Mouse (Mus musculus): Measurements from ENCODE around the gene A030005K14Rik. TPM values are rescaled to one million over a fixed set of nuclear protein-coding genes. Genes with fewer than 3 reads are reported as not detected.

A030005K14Rik gene
- not detected for total RNA-seq (2023)

DNA sequence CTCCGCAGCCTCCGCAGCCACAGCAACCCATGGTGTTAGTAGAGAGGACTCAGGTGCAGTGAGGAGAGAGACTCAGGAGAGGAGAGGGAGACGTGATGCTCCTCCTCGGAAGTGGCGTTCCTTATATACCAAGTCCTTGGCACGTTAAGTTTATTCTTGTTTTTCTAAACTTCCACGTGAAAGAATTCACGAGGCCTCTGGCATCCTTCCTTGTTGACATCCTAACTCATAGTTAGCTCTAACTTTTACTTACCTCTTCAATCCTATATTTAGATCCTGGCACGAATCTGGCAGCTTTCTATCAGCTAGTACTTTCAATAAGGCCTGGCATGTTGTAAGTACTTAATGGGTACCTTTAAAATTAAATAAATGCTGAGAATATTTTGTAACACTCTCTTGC lies at the start of gene A030005K14Rik:
Gene A030005K14Rik (minus strand): TSS at position 101 of the 400 bp plus-strand sequence.

DNA sequence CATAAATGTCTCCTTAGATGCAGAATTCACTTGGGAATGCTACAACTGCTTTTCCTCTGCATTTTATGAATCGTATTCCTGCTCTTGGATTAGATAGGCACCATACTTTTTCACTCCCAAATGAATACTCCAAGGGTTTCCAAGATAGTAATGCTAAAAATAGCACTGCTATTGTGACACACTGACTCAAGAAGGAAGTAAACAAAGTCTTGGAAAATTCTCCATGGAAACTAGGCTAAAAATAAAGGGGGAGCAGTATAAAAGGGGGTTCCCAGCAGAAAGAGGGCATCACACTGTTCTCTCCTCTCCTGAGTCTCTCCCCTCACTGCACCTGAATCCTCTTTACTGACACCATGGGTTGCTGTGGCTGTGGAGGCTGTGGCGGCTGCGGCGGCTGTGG lies 1.5 kb upstream of the A030005K14Rik start, which contains the start of gene Krtap28-13:
Gene Krtap28-13 (plus strand): TSS at position 288 of the 400 bp plus-strand sequence.

DNA sequence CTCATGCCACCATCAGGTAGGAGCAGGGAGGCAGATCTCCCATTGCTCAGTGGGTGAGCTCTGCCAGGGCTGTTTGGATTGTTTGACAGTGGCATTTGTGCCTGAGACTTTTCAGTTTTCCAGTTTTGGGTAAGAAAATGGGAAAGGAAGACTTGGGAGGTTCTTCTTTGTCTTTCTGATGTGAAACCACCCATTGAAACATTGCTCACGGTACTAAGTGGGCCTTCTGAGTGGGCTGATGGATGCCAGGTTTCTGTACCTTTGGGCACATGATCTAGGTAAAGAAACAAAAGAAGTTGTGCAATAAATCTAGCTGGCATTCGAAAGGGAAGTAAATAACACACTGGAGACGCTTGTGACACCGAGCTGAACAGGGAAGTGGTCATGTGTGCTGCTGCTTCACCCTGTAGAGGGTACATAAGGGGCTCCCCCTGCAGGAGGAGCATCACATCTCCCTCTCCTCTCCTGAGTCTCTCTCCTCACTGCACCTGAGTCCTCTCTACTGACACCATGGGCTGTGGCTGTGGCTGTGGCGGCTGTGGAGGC lies 14.2 kb downstream of the A030005K14Rik start, which contains the start of gene Gm47969:
Gene Gm47969 (plus strand): TSS at position 51 of the 546 bp plus-strand sequence.

DNA sequence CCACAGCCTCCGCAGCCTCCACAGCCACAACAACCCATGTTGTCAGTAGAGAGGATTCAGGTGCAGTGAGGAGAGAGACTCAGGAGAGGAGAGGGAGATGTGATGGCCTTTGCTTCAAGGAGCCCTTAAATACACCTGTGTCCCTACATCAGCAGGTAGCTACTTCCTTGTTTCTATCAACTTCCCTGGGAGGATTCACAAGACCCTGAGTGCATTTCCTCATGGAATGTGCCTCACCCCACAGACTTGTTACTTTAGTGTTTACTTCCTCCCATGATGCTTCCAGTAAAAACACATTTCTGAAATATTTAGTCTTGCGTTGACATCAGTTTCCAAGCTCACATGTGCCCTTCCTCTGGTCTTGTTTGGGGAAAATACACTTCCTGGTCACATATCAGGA lies 16.8 kb downstream of the A030005K14Rik start, which contains the start of gene Krtap28-10:
Gene Krtap28-10 (minus strand): TSS at position 101 of the 400 bp plus-strand sequence.

DNA sequence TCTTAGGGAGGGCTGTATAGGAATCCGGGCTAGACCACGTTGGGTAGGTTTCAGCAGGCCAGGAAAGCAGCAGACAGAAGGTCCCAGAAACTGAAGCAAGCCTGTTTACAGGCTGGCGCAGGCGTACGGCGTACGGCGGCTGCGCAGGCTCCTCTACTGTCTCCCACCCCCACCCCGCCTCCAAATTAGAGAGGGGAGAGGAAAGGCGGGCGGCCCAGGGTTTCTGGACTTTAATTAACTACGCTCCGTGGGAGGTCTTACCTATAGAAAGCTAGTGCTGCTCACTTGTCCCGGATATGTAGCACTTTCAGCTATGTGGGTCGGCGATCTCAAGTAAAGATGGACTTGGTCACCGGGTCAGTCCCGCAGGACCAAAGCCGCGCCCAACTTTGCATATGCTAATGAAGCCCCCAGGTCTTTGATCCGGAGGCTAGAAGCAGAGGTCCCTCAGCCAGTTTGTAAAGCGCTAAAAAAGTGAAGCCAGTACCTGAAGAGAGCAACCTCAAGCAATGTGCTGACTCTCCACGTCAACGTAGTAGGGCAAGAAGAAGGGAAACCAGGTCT lies 21.0 kb downstream of the A030005K14Rik start, which contains the start of gene Slc19a3:
Gene Slc19a3 (minus strand): TSS at position 340 of the 564 bp plus-strand sequence.

Other genes starting within 250 kb of the A030005K14Rik start
- gene Agfg1, start 219.9 kb downstream of the A030005K14Rik start, total RNA-seq (2023): 84.8 TPM
- gene A030005L19Rik, start 146.1 kb downstream of the A030005K14Rik start, total RNA-seq (2023): 3.5 TPM
- not detected for gene A030014E15Rik, start 134.5 kb downstream of the A030005K14Rik start, total RNA-seq (2023)
- not detected for gene Gm6217, start 128.0 kb downstream of the A030005K14Rik start, total RNA-seq (2023)
- not detected for gene A030003K21Rik, start 116.0 kb downstream of the A030005K14Rik start, total RNA-seq (2023)
- not detected for gene Gm7544, start 103.4 kb downstream of the A030005K14Rik start, total RNA-seq (2023)
- gene Gm47955, start 99.1 kb downstream of the A030005K14Rik start, total RNA-seq (2023): not detected
- gene Gm47959, start 58.8 kb downstream of the A030005K14Rik start, total RNA-seq (2023): not detected
- not detected for gene Slc19a3, start 20.9 kb downstream of the A030005K14Rik start, total RNA-seq (2023)
- not detected for gene Krtap28-10, start 16.9 kb downstream of the A030005K14Rik start, total RNA-seq (2023)
- not detected for gene Gm47969, start 14.4 kb downstream of the A030005K14Rik start, total RNA-seq (2023)
- not detected for gene Krtap28-13, start 1.6 kb upstream of the A030005K14Rik start, total RNA-seq (2023)
- not detected for gene Ccl20, start 57.4 kb upstream of the A030005K14Rik start, total RNA-seq (2023)
- not detected for gene Daw1, start 100.4 kb upstream of the A030005K14Rik start, total RNA-seq (2023)